Mouse (Mus musculus) MEL (cell line): ENCODE results near the gene Mre11a.

Experiments
- CHD2 ChIP-seq: IDR thresholded peaks from 2 replicates; pipeline ENCODE4 v1.6.1; 2011; ENCODE audit warnings: low read length, improper control_type of control experiment
- CTCF ChIP-seq, 3 experiments: IDR thresholded peaks in 2 of 3; conservative IDR thresholded peaks in 1 of 3; 2 replicates each; pipeline ENCODE4 v1.5.1; 2011 to 2012; ENCODE audit warnings: low read length in 3 of 3, low read depth in 2 of 3, mild to moderate bottlenecking in 2 of 3, improper control_type of control experiment in 1 of 3, inconsistent platforms in 1 of 3, mixed read lengths in 1 of 3, moderate library complexity in 1 of 3; ENCODE audit not compliant: control insufficient read depth in 1 of 3, insufficient read depth in 1 of 3, poor library complexity in 1 of 3, severe bottlenecking in 1 of 3
- EP300 ChIP-seq, 2 experiments: IDR thresholded peaks; 2 replicates each; pipeline ENCODE4 v1.6.1; 2011; ENCODE audit warnings: improper control_type of control experiment in 2 of 2, low read length in 2 of 2, low read depth in 1 of 2, mild to moderate bottlenecking in 1 of 2
- JUND ChIP-seq: IDR thresholded peaks from 2 replicates; pipeline ENCODE4 v1.6.1; 2011; ENCODE audit warnings: low read depth, mild to moderate bottlenecking, improper control_type of control experiment, low read length
- KAT2A ChIP-seq: conservative IDR thresholded peaks from 2 replicates; pipeline ENCODE4 v1.6.1; 2012; ENCODE audit warnings: low read depth, low read length, improper control_type of control experiment, inconsistent platforms
- MAX ChIP-seq: IDR thresholded peaks from 2 replicates; pipeline ENCODE4 v1.6.1; 2011; ENCODE audit warnings: low read length, improper control_type of control experiment
- NELFE ChIP-seq: IDR thresholded peaks from 2 replicates; pipeline ENCODE4 v1.6.1; 2011; ENCODE audit warnings: low read depth, low read length, improper control_type of control experiment
- NRF1 ChIP-seq: IDR thresholded peaks from 2 replicates; pipeline ENCODE4 v1.6.1; 2014; ENCODE audit warnings: low read depth, mild to moderate bottlenecking, inconsistent platforms, low read length, improper control_type of control experiment, moderate library complexity; ENCODE audit not compliant: poor library complexity, insufficient read depth, severe bottlenecking
- POLR2A ChIP-seq, 2 experiments: IDR thresholded peaks; 2 replicates each; pipeline ENCODE4 v1.6.1; 2011 to 2012; ENCODE audit warnings: low read length in 2 of 2, mild to moderate bottlenecking in 2 of 2, control low read depth in 1 of 2, improper control_type of control experiment in 1 of 2, low read depth in 1 of 2, moderate library complexity in 1 of 2; ENCODE audit not compliant: control insufficient read depth in 1 of 2, insufficient read depth in 1 of 2, poor library complexity in 1 of 2
- RCOR1 ChIP-seq: IDR thresholded peaks from 2 replicates; pipeline ENCODE4 v1.6.1; 2012; ENCODE audit warnings: low read depth, mild to moderate bottlenecking, inconsistent platforms, low read length, improper control_type of control experiment
- SIN3A ChIP-seq: IDR thresholded peaks from 2 replicates; pipeline ENCODE4 v1.6.1; 2012; ENCODE audit warnings: low read length, improper control_type of control experiment, inconsistent platforms
- UBTF ChIP-seq: IDR thresholded peaks from 2 replicates; pipeline ENCODE4 v1.6.1; 2012; ENCODE audit warnings: low read depth, mild to moderate bottlenecking, inconsistent platforms, low read length, improper control_type of control experiment, moderate library complexity, borderline replicate concordance; ENCODE audit not compliant: insufficient read depth

DNA sequence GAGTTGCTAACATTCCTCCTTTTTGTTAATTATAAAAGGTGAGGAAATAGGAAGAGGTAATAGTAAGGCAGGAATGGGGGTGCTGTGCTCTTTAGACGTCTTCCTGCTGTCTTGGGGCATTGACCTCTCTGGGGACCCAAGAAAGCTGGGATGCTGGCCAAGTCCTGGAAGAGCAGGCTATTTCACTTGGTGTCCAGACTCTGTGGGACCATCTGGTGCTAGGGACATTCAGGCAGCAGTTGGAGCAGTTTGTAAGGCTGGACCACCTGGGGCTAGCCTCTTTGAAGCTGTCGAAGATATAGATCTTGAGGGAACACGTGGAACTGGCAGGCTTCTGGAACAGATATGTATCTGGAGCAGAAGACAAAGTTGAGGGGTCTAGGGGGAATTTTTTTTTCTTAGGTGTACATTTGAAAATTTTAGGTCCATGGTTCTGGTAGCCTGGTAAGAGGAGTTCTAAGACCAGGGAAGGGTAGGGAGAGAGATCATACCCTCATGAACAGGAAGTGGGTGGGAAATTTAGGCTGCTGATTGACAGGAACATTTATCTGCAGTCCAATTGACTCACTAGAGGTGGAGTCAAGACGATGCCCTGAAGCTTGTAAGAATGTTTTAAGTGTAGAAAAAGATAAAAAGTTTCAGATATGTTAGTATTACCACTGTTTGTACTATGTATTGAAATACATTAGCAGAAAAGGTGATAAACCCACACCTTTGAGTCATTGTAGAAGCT lies 72.6 kb downstream of the Mre11a start:
- TF ChIP-seq JUND (no peak), RCOR1 (no peak), POLR2A (IDR thresholded peaks at IDR 0.05; ENCODE audit: control insufficient read depth in 1 of 2, insufficient read depth in 1 of 2, low read depth in 1 of 2, low read length in 2 of 2, poor library complexity in 1 of 2) (peak in 1 of 2 experiments; percentile 34; a peak in 1 of 4 replicates), CTCF (IDR thresholded peaks at IDR 0.05 in 2 of 3, conservative IDR thresholded peaks at IDR 0.05 in 1 of 3; ENCODE audit: control insufficient read depth in 1 of 3, insufficient read depth in 1 of 3, low read depth in 2 of 3, low read length in 3 of 3, poor library complexity in 1 of 3, severe bottlenecking in 1 of 3) (no peak), CHD2 (no peak), NRF1 (no peak), MAX (peak; percentile 49; the same call in 1 of the 2 replicates), EP300 (IDR thresholded peaks at IDR 0.05; ENCODE audit: low read depth in 1 of 2, low read length in 2 of 2) (no peak; a peak in 1 of 4 replicates), UBTF (no peak), KAT2A (no peak), NELFE (no peak), SIN3A (no peak)
